Mouse (Mus musculus) hindbrain, embryonic 15.5 days (tissue): ENCODE measurements at regions not wholly inside any gene's neighbourhood (a gene's known extent, or its start where the extent isn't known, plus 50 kb on each side); places are given as distances from the start of the nearest gene placed in this dataset.

Source experiments
- ATAC-seq: fragments of 200-750 bp; cut with Nextera tagmentation; 2 replicates; pipeline ENCODE4 v1.8.0; 2017; ENCODE audit warnings: low read depth, moderate number of reproducible peaks, moderate TSS enrichment; ENCODE audit not compliant: low FRiP score
- H3K27ac ChIP-seq: fragments of 300-500 bp; sonication (generic); replicated peaks from 2 replicates; pipeline ENCODE4 v1.5.1; 2015; ENCODE audit warnings: mild to moderate bottlenecking, inconsistent platforms
- H3K27me3 ChIP-seq: fragments of 300-500 bp; sonication (generic); 2 replicates; pipeline ENCODE4 v1.6.1; 2015; ENCODE audit warnings: control low read depth, inconsistent platforms
- H3K36me3 ChIP-seq: fragments of 300-500 bp; sonication (generic); 2 replicates; pipeline ENCODE4 v1.6.1; 2015; ENCODE audit warnings: control low read depth, inconsistent platforms
- H3K4me1 ChIP-seq: fragments of 300-500 bp; sonication (generic); replicated peaks from 2 replicates; pipeline ENCODE4 v1.6.1; 2015; ENCODE audit warnings: control low read depth, inconsistent platforms
- H3K4me2 ChIP-seq: fragments of 300-500 bp; sonication (generic); 2 replicates; pipeline ENCODE4 v1.6.1; 2015; ENCODE audit warnings: moderate library complexity, mild to moderate bottlenecking, inconsistent platforms
- H3K4me3 ChIP-seq: fragments of 300-500 bp; sonication (generic); 2 replicates; pipeline ENCODE4 v1.5.1; 2015; ENCODE audit warnings: mild to moderate bottlenecking, inconsistent platforms
- H3K9ac ChIP-seq: fragments of 300-500 bp; sonication (generic); 2 replicates; pipeline ENCODE4 v1.6.1; 2015; ENCODE audit warnings: inconsistent platforms
- H3K9me3 ChIP-seq: fragments of 300-500 bp; sonication (generic); 2 replicates; pipeline ENCODE4 v1.6.1; 2016; ENCODE audit warnings: control low read depth, inconsistent platforms
- WGBS: fragments of 180-500 bp; shearing (Covaris S2); methylation state at CpG from one replicate; pipeline ENCODE4 v1.1.7; 2015; 5-methylcytosine and 5-hydroxymethylcytosine counted together

- Histone ChIP-seq H3K36me3 (no peaks in the 10 kb centered on the region), H3K27me3 (no peaks in the 10 kb centered on the region), H3K27ac (no peak overlapping the region), H3K4me1 (peaks cover 5% of the 10 kb centered on the region; the same call in 1 of the 2 replicates), H3K9ac (no peak overlapping the region), H3K4me3 (no peak overlapping the region), H3K4me2 (no peak overlapping the region), H3K9me3 (no peaks in the 10 kb centered on the region)
- no peak for ATAC-seq
- 75% methylated on average over 4 of the region's 4 CpGs for WGBS
Measured at GRCm38 (mm10) chr9:112722501-112722900, 486.8 kb upstream of the Arpp21 start.

DNA sequence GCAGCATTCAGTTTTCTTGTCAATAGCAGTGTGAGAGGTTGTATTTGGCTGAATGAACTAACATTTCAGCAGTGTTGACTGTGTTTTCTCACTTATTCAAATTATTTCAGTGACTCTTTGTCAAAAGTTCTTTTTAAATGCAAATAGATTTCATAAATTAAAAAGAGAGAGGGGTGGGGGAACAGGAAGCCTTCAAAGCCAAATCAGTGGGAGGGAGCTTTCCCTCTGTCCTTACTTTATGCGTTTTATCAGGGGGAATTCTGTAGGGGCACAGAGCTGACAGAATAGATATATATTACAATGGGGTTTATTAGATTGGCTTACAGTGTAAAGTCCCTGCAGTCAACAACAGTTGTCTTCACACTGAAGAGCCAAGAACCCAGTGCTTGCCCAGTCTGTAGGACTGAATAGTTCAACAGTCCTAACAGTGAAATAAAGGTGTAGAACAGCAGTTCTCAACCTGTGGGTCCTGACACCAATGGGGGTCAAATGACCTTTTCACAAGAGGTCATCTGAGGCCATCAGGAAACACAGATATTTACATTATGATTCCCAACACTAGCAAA, 479.5 kb upstream of the Arpp21 start:
- no peaks in the 10 kb centered on the region for H3K4me1 ChIP-seq
- H3K9me3 ChIP-seq, result no peaks in the 10 kb centered on the region
- no peak overlapping the region for H3K4me2 ChIP-seq
- no peaks in the 10 kb centered on the region for H3K36me3 ChIP-seq
- H3K27ac ChIP-seq, result no peak overlapping the region
- no peak overlapping the region for H3K9ac ChIP-seq
- no peak overlapping the region for H3K4me3 ChIP-seq
- H3K27me3 ChIP-seq, result no peaks in the 10 kb centered on the region
- WGBS, result 10% methylated on average over 1 of the region's 1 CpGs
- ATAC-seq, result no peak

DNA sequence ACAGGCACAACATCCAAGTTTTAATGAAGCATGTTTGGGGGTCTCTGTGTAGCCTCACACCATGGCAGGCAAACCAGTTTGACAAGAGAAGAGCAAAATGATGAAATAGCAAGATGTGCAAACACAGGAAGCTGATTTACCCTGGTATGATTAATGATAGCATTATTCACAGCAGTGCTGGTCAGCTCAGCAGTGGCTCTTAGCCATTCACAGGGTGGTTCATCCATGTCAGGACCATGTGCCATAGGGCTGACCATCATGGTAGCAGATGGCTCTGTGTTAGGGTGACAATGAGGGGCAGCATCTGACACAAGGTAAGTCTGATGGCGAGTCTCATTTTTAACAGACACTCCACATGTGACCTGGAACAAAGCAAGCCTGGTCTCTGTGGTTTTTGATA, 443.1 kb upstream of the Arpp21 start:
- H3K4me1 ChIP-seq, result no peaks in the 10 kb centered on the region
- no peaks in the 10 kb centered on the region for H3K36me3 ChIP-seq
- no peak overlapping the region for H3K9ac ChIP-seq
- ATAC-seq, result no peak
- no peak overlapping the region for H3K27ac ChIP-seq
- no peak overlapping the region for H3K4me2 ChIP-seq
- H3K27me3 ChIP-seq, result no peaks in the 10 kb centered on the region
- H3K9me3 ChIP-seq, result no peaks in the 10 kb centered on the region
- no peak overlapping the region for H3K4me3 ChIP-seq
- 56% methylated on average over 1 of the region's 1 CpGs for WGBS

DNA sequence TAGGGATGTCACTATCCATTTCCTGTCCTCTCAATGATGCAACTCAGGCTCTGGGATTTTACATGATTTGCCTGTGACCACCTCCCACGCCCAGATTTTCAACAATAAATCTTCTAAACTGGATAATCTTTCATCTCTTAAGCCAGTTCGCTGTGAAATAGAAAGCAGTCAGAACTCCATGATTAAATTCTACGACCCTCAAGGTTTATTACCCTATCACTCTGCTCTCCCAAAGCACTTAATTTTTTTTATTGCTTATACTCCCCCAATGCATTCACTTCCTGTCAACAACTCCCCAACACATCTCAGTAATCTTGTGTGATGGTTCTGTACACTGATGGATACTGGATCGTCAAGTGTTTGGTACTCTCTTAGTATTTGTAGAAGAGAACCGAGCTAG, 439.5 kb upstream of the Arpp21 start:
- no peaks in the 10 kb centered on the region for H3K27me3 ChIP-seq
- H3K4me2 ChIP-seq, result no peak overlapping the region
- H3K36me3 ChIP-seq, result no peaks in the 10 kb centered on the region
- WGBS, result 82% methylated on average over 5 of the region's 5 CpGs
- H3K4me3 ChIP-seq, result no peak overlapping the region
- H3K4me1 ChIP-seq, result no peaks in the 10 kb centered on the region
- no peaks in the 10 kb centered on the region for H3K9me3 ChIP-seq
- H3K27ac ChIP-seq, result no peak overlapping the region
- no peak overlapping the region for H3K9ac ChIP-seq
- no peak for ATAC-seq
